Mouse (Mus musculus) MEL (cell line): ENCODE data around the gene Atg4b. TPM values are rescaled to one million over a fixed set of nuclear protein-coding genes. Genes with fewer than 3 reads are reported as not detected.

Experiments
- DNase-seq: peaks from one replicate; pipeline ENCODE4 v3.0.0; 2011; ENCODE audit warnings: low read depth, low spot score
- H3K27ac ChIP-seq: 2 replicates; pipeline ENCODE4 v1.5.1; 2012; ENCODE audit warnings: low read depth, mild to moderate bottlenecking, control low read depth, low read length, moderate library complexity; ENCODE audit not compliant: control insufficient read depth
- H3K27me3 ChIP-seq, 2 experiments: fragments of 150-350 bp in 1 of 2; sonication (generic) in 1 of 2; 2 replicates each; pipeline ENCODE4 v1.6.1; 2012; ENCODE audit warnings: low read length in 2 of 2, mild to moderate bottlenecking in 2 of 2, improper control_type of control experiment in 1 of 2, moderate library complexity in 1 of 2; ENCODE audit not compliant: insufficient read depth in 2 of 2, control insufficient read depth in 1 of 2
- H3K36me3 ChIP-seq, 2 experiments: 2 replicates each; pipeline ENCODE4 v1.6.1; 2012 to 2014; ENCODE audit warnings: low read length in 2 of 2, improper control_type of control experiment in 1 of 2, inconsistent platforms in 1 of 2, mild to moderate bottlenecking in 1 of 2; ENCODE audit not compliant: insufficient read depth in 2 of 2, control insufficient read depth in 1 of 2
- H3K4me1 ChIP-seq, 2 experiments: fragments of 150-350 bp in 1 of 2; sonication (generic) in 1 of 2; 2 replicates each; pipeline ENCODE4 v1.6.1; 2012; ENCODE audit warnings: low read length in 2 of 2, improper control_type of control experiment in 1 of 2, mild to moderate bottlenecking in 1 of 2; ENCODE audit not compliant: insufficient read depth in 2 of 2, control insufficient read depth in 1 of 2
- H3K4me3 ChIP-seq, 2 experiments: fragments of 150-350 bp in 1 of 2; sonication (generic) in 1 of 2; 2 replicates each; pipeline ENCODE4 v1.5.1; 2012; ENCODE audit warnings: low read depth in 2 of 2, low read length in 2 of 2, mild to moderate bottlenecking in 2 of 2, moderate library complexity in 2 of 2, control low read depth in 1 of 2, improper control_type of control experiment in 1 of 2; ENCODE audit not compliant: control insufficient read depth in 1 of 2, insufficient read depth in 1 of 2
- H3K79me2 ChIP-seq: 2 replicates; pipeline ENCODE4 v1.6.1; 2012; ENCODE audit warnings: mild to moderate bottlenecking, low read length, moderate library complexity; ENCODE audit not compliant: control insufficient read depth, poor library complexity, insufficient read depth
- H3K9ac ChIP-seq: 2 replicates; pipeline ENCODE4 v1.6.1; 2012; ENCODE audit warnings: low read depth, mild to moderate bottlenecking, control low read depth, low read length, moderate library complexity; ENCODE audit not compliant: control insufficient read depth, poor library complexity, severe bottlenecking
- H3K9me3 ChIP-seq: fragments of 150-350 bp; sonication (generic); replicated peaks from 2 replicates; pipeline ENCODE4 v1.6.1; 2012; ENCODE audit warnings: mild to moderate bottlenecking, low read length, improper control_type of control experiment, moderate library complexity; ENCODE audit not compliant: insufficient read depth
- BHLHE40 ChIP-seq: IDR thresholded peaks from 2 replicates; pipeline ENCODE4 v1.6.1; 2012; ENCODE audit warnings: low read depth, mild to moderate bottlenecking, inconsistent platforms, low read length, improper control_type of control experiment, borderline replicate concordance
- CHD1 ChIP-seq: IDR thresholded peaks from 2 replicates; pipeline ENCODE4 v1.6.1; 2012; ENCODE audit warnings: low read depth, mild to moderate bottlenecking, inconsistent platforms, low read length, improper control_type of control experiment
- CHD2 ChIP-seq: IDR thresholded peaks from 2 replicates; pipeline ENCODE4 v1.6.1; 2011; ENCODE audit warnings: low read length, improper control_type of control experiment
- ETS1 ChIP-seq: IDR thresholded peaks from 2 replicates; pipeline ENCODE4 v1.6.1; 2012; ENCODE audit warnings: low read depth, mild to moderate bottlenecking, inconsistent platforms, low read length, improper control_type of control experiment, moderate library complexity
- GABPA ChIP-seq: IDR thresholded peaks from 2 replicates; pipeline ENCODE4 v1.6.1; 2012; ENCODE audit warnings: low read depth, mild to moderate bottlenecking, inconsistent platforms, low read length, improper control_type of control experiment, moderate library complexity
- GATA1 ChIP-seq: IDR thresholded peaks from 2 replicates; pipeline ENCODE4 v1.6.1; 2011; ENCODE audit warnings: low read depth, low read length, improper control_type of control experiment
- HCFC1 ChIP-seq: IDR thresholded peaks from 2 replicates; pipeline ENCODE4 v1.6.1; 2012; ENCODE audit warnings: low read depth, mild to moderate bottlenecking, inconsistent platforms, low read length, improper control_type of control experiment, moderate library complexity
- MAFK ChIP-seq: IDR thresholded peaks from 2 replicates; pipeline ENCODE4 v1.6.1; 2011; ENCODE audit warnings: low read depth, mild to moderate bottlenecking, low read length, improper control_type of control experiment, borderline replicate concordance
- MAZ ChIP-seq: IDR thresholded peaks from 2 replicates; pipeline ENCODE4 v1.6.1; 2012; ENCODE audit warnings: low read depth, mild to moderate bottlenecking, inconsistent platforms, low read length, improper control_type of control experiment
- MEF2A ChIP-seq: IDR thresholded peaks from 2 replicates; pipeline ENCODE4 v1.6.1; 2014; ENCODE audit warnings: low read depth, mild to moderate bottlenecking, inconsistent platforms, low read length, improper control_type of control experiment; ENCODE audit not compliant: poor library complexity, insufficient replicate concordance, severe bottlenecking; ENCODE audit errors: extremely low read depth
- NELFE ChIP-seq: IDR thresholded peaks from 2 replicates; pipeline ENCODE4 v1.6.1; 2011; ENCODE audit warnings: low read depth, low read length, improper control_type of control experiment
- NRF1 ChIP-seq: IDR thresholded peaks from 2 replicates; pipeline ENCODE4 v1.6.1; 2014; ENCODE audit warnings: low read depth, mild to moderate bottlenecking, inconsistent platforms, low read length, improper control_type of control experiment, moderate library complexity; ENCODE audit not compliant: poor library complexity, insufficient read depth, severe bottlenecking
- POLR2AphosphoS2 ChIP-seq: IDR thresholded peaks from 2 replicates; pipeline ENCODE4 v1.6.1; 2011; ENCODE audit warnings: low read length, improper control_type of control experiment
- RAD21 ChIP-seq: IDR thresholded peaks from 2 replicates; pipeline ENCODE4 v1.6.1; 2011; ENCODE audit warnings: mild to moderate bottlenecking, low read depth, low read length, improper control_type of control experiment
- RCOR1 ChIP-seq: IDR thresholded peaks from 2 replicates; pipeline ENCODE4 v1.6.1; 2012; ENCODE audit warnings: low read depth, mild to moderate bottlenecking, inconsistent platforms, low read length, improper control_type of control experiment
- SIN3A ChIP-seq: IDR thresholded peaks from 2 replicates; pipeline ENCODE4 v1.6.1; 2012; ENCODE audit warnings: low read length, improper control_type of control experiment, inconsistent platforms
- SMC3 ChIP-seq: IDR thresholded peaks from 2 replicates; pipeline ENCODE4 v1.6.1; 2011; ENCODE audit warnings: low read depth, low read length, improper control_type of control experiment
- USF1 ChIP-seq: IDR thresholded peaks from 2 replicates; pipeline ENCODE4 v1.6.1; 2014; ENCODE audit warnings: low read depth, mild to moderate bottlenecking, inconsistent platforms, low read length, improper control_type of control experiment, moderate library complexity
- USF2 ChIP-seq, 2 experiments: IDR thresholded peaks; 2 replicates each; pipeline ENCODE4 v1.6.1; 2011 to 2012; ENCODE audit warnings: improper control_type of control experiment in 2 of 2, low read length in 2 of 2, borderline replicate concordance in 1 of 2, inconsistent platforms in 1 of 2, low read depth in 1 of 2, mild to moderate bottlenecking in 1 of 2; ENCODE audit not compliant: insufficient read depth in 1 of 2
- ZC3H11A ChIP-seq: IDR thresholded peaks from 2 replicates; pipeline ENCODE4 v1.6.1; 2012; ENCODE audit warnings: low read depth, mild to moderate bottlenecking, inconsistent platforms, low read length, improper control_type of control experiment
- ZKSCAN1 ChIP-seq: IDR thresholded peaks from 2 replicates; pipeline ENCODE4 v1.6.1; 2012; ENCODE audit warnings: low read depth, mild to moderate bottlenecking, inconsistent platforms, low read length, improper control_type of control experiment, moderate library complexity
- ZMIZ1 ChIP-seq: IDR thresholded peaks from 2 replicates; pipeline ENCODE4 v1.6.1; 2012; ENCODE audit warnings: low read depth, mild to moderate bottlenecking, inconsistent platforms, low read length, improper control_type of control experiment, moderate library complexity
- ZNF384 ChIP-seq: IDR thresholded peaks from 2 replicates; pipeline ENCODE4 v1.6.1; 2012; ENCODE audit warnings: low read depth, mild to moderate bottlenecking, inconsistent platforms, low read length, improper control_type of control experiment
- polyA plus RNA-seq, 2 experiments: library from polyadenylated mRNA; stranded (reverse) in 1 of 2; unstranded in 1 of 2; fragments of >175 nt in 1 of 2; fragments of >200 nt in 1 of 2; gene quantifications; 2 replicates each; pipeline versions ENCODE4 v1.2.1 to v1.2.4; 2012; ENCODE audit warnings: low replicate concordance in 2 of 2, low read depth in 1 of 2; ENCODE audit not compliant: insufficient read length in 2 of 2, insufficient read depth in 1 of 2, missing spikeins in 1 of 2
- total RNA-seq: library from RNA; depleted of rRNA; stranded (reverse); fragments of 300-350 nt; gene quantifications from 2 replicates; pipeline ENCODE4 v1.2.3, GENCODE M21; 2012

Gene Atg4b
- total and polyA plus RNA-seq, 3 experiments = 57.9 to 121 TPM; not detected in 1

DNA sequence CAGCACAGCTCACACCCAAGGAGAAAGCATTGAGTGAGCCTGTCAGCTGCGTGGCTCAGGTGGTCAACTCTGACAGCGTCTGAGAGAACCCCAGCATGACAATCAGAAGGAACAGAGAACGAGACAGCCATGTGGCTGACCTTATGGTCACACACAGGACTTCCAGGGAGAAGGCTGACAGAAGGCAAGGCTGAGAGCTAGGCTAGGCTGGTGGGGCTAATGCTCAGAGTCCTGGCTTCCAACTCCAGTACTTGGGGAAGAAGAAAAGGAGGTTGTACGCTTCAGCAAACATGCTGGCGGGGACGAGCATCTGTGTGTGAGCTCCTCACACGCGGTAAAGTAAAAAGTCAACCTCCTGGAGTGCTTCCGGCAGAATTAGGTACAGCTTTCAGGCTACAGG, 47.0 kb upstream of the Atg4b start:
- no peak overlapping the region for H3K4me3 ChIP-seq
- TF ChIP-seq RCOR1 (no peak), ZC3H11A (no peak), ZNF384 (no peak), NRF1 (no peak), HCFC1 (no peak), MAZ (no peak), NELFE (no peak), ETS1 (no peak), ZKSCAN1 (no peak)

DNA sequence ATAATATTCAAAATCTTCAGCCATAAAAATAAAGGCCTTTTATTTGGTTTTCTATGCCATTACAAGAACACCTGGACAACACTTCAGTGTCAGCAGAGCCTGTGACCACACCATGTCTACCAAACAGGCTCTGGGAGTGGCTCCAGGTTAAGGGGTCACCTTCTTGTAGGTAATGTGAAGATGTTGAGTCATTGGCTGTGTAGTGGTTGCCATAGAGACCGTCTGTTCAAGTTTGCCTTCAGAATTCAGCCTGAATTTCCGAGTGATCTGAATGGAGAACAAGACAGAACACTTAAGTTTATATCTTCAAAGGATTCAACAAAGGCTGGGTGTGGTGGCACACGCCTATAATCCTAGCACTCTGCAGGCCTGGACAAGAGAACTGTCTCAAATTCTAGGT, 45.9 kb upstream of the Atg4b start:
- no peaks in the 10 kb centered on the region for H3K9me3 ChIP-seq
- no peak overlapping the region for H3K9ac ChIP-seq
- H3K27ac ChIP-seq = no peak overlapping the region
- DNase-seq = no peak
- TF ChIP-seq SMC3 = no peak
- no peak for TF ChIP-seq GATA1
- no peak for TF ChIP-seq CHD2
- no peak for TF ChIP-seq GABPA
- TF ChIP-seq CHD1 = no peak
- no peak for TF ChIP-seq USF1
- TF ChIP-seq POLR2AphosphoS2 = no peak
- no peak for TF ChIP-seq USF2 (IDR thresholded peaks at IDR 0.05; ENCODE audit: borderline replicate concordance in 1 of 2, insufficient read depth in 1 of 2, low read depth in 1 of 2, low read length in 2 of 2)
- TF ChIP-seq NRF1 = no peak
- no peak for TF ChIP-seq MAFK
- no peak for TF ChIP-seq BHLHE40
- TF ChIP-seq SIN3A = no peak
- TF ChIP-seq MEF2A = no peak
- no peak for TF ChIP-seq ZMIZ1
- TF ChIP-seq RAD21 = no peak
- H3K36me3 ChIP-seq = peaks cover 0 to 15% of the 10 kb centered on the region in 2 experiments; a peak in 3 of 4 replicates
- no peaks in the 10 kb centered on the region for H3K27me3 ChIP-seq
- peaks cover 2 to 5% of the 10 kb centered on the region in 2 experiments; a peak in 1 of 4 replicates for H3K4me1 ChIP-seq
- H3K79me2 ChIP-seq = no peaks in the 10 kb centered on the region
- H3K4me3 ChIP-seq = no peak overlapping the region

More for the DNA sequence above, 47.0 kb upstream of the Atg4b start:
- Histone ChIP-seq H3K79me2 (no peaks in the 10 kb centered on the region), H3K36me3 (peaks cover 0 to 15% of the 10 kb centered on the region in 2 experiments; a peak in 3 of 4 replicates), H3K9me3 (no peaks in the 10 kb centered on the region), H3K9ac (no peak overlapping the region), H3K27ac (no peak overlapping the region), H3K4me1 (peaks cover 2 to 5% of the 10 kb centered on the region in 2 experiments; a peak in 1 of 4 replicates), H3K27me3 (no peaks in the 10 kb centered on the region)
- no peak for DNase-seq
